Mouse (Mus musculus): ENCODE data around the gene Olfr739. TPM values are rescaled to one million over a fixed set of nuclear protein-coding genes. Genes with fewer than 3 reads are reported as not detected.

Olfr739 gene
- polyA plus RNA-seq (2012; ENCODE audit: insufficient read depth, low replicate concordance) = not detected in 2 replicates

DNA sequence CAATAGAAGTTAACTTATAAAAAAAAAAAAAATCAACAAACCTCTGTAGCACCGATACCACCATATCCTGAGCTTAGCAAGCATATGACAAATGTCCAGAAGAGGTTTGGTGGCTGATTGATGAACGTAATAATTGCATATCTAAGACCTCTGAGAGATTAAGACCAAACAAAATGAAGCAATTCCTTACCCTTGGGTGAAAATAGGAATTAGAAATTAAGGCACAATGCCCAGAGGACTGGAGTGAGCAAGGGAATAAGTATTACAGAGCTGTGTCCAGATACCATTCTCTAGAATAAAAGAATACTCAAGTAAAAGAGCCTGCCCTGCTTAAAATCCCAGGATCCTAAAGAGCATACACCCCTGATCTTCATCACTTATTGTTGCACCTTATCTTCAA lies at the start of gene Olfr739:
Olfr739 (plus strand) TSS at position 301 of the 400 bp plus-strand sequence.
- no peaks in the 10 kb centered on the region for H3K36me3 ChIP-seq (replicated peaks; ENCODE audit: low read length)
- no peaks in the 10 kb centered on the region for H3K9me3 ChIP-seq
- H3K4me3 ChIP-seq (replicated peaks) = no peak within 1 kb of the TSS
- no peaks in the 10 kb centered on the region for H3K27me3 ChIP-seq (replicated peaks)
- TF ChIP-seq FLI1 (IDR thresholded peaks at IDR 0.05; ENCODE audit: low read length) (no peak), GATA1 (IDR thresholded peaks at IDR 0.05; ENCODE audit: borderline replicate concordance, low read length) (no peak)
- H3K4me1 ChIP-seq = no peaks in the 10 kb centered on the region

- no peaks in the 10 kb centered on the region for H3K9me3 ChIP-seq
- TF ChIP-seq GATA1 (IDR thresholded peaks at IDR 0.05; ENCODE audit: borderline replicate concordance, low read length) (no peak), FLI1 (IDR thresholded peaks at IDR 0.05; ENCODE audit: low read length) (no peak)
- no peaks in the 10 kb centered on the region for H3K36me3 ChIP-seq (replicated peaks; ENCODE audit: low read length)
- H3K4me3 ChIP-seq (replicated peaks) = no peak within 1 kb of the TSS
- no peaks in the 10 kb centered on the region for H3K4me1 ChIP-seq
- H3K27me3 ChIP-seq (replicated peaks) = no peaks in the 10 kb centered on the region
These were observed 37.6 kb upstream of the Olfr739 start, which contains the start of gene Olfr736 for GRCm38 (mm10) chr14:50380863-50381262. Gene Olfr736, plus strand, starts transcription at chr14:50381163.

GRCm38 (mm10) chr14:50407268-50407667 lies 11.2 kb upstream of the Olfr739 start, which contains the start of gene Olfr738:
Gene Olfr738, plus strand, starts transcription at chr14:50407568.
- H3K9me3 ChIP-seq = no peaks in the 10 kb centered on the region
- H3K27me3 ChIP-seq (replicated peaks) = no peaks in the 10 kb centered on the region
- no peaks in the 10 kb centered on the region for H3K4me1 ChIP-seq
- no peak within 1 kb of the TSS for H3K4me3 ChIP-seq (replicated peaks)
- H3K36me3 ChIP-seq (replicated peaks; ENCODE audit: low read length) = no peaks in the 10 kb centered on the region
- TF ChIP-seq GATA1 (IDR thresholded peaks at IDR 0.05; ENCODE audit: borderline replicate concordance, low read length) (no peak), FLI1 (IDR thresholded peaks at IDR 0.05; ENCODE audit: low read length) (no peak)

- H3K9me3 ChIP-seq = no peaks in the 10 kb centered on the region
- no peaks in the 10 kb centered on the region for H3K4me1 ChIP-seq
- H3K4me3 ChIP-seq (replicated peaks) = no peak within 1 kb of the TSS
- no peaks in the 10 kb centered on the region for H3K27me3 ChIP-seq (replicated peaks)
- H3K36me3 ChIP-seq (replicated peaks; ENCODE audit: low read length) = no peaks in the 10 kb centered on the region
- no peak for TF ChIP-seq FLI1 (IDR thresholded peaks at IDR 0.05; ENCODE audit: low read length)
- no peak for TF ChIP-seq GATA1 (IDR thresholded peaks at IDR 0.05; ENCODE audit: borderline replicate concordance, low read length)
These were observed 26.8 kb downstream of the Olfr739 start, which contains the start of gene Olfr740 for GRCm38 (mm10) chr14:50445245-50445644. Gene Olfr740, plus strand, starts transcription at chr14:50445545.

DNA sequence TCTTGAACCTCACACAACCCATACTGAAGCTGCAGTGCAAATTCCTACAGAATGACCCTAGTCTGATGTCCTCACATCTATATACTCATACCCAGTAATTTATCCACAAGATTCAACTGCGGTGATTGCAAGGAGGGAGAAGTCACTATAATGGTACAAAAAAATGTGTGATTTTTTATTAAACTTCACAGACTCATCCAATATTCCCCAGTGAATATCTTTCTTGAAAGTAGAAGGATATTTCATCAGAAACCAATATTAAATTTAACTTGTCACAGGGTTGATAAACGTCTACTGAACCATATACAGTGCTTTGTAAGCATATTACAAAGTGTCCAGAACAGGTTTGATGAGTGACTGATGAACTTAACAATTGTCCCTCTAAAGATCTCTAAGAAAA lies 54.0 kb downstream of the Olfr739 start, which contains the start of gene Olfr741:
Olfr741 (plus strand) TSS at position 301 of the 400 bp plus-strand sequence.
- no peaks in the 10 kb centered on the region for H3K4me1 ChIP-seq
- H3K9me3 ChIP-seq = no peaks in the 10 kb centered on the region
- TF ChIP-seq FLI1 (IDR thresholded peaks at IDR 0.05; ENCODE audit: low read length) = no peak
- no peak for TF ChIP-seq GATA1 (IDR thresholded peaks at IDR 0.05; ENCODE audit: borderline replicate concordance, low read length)
- H3K27me3 ChIP-seq (replicated peaks) = no peaks in the 10 kb centered on the region
- no peak within 1 kb of the TSS for H3K4me3 ChIP-seq (replicated peaks)
- H3K36me3 ChIP-seq (replicated peaks; ENCODE audit: low read length) = no peaks in the 10 kb centered on the region

Other genes starting within 250 kb of the Olfr739 start
- not detected in 2 replicates for gene Olfr730, start 230.4 kb upstream of the Olfr739 start, polyA plus RNA-seq (2012; ENCODE audit: insufficient read depth, low replicate concordance)
- gene Olfr731, start 176.8 kb upstream of the Olfr739 start, polyA plus RNA-seq (2012; ENCODE audit: insufficient read depth, low replicate concordance) = 2.5 TPM in 1 of 2 replicates, not detected in the other
- gene Olfr732, start 134.4 kb upstream of the Olfr739 start, polyA plus RNA-seq (2012; ENCODE audit: insufficient read depth, low replicate concordance) = not detected in 2 replicates
- gene Olfr733, start 117.1 kb upstream of the Olfr739 start, polyA plus RNA-seq (2012; ENCODE audit: insufficient read depth, low replicate concordance) = not detected in 2 replicates
- gene Olfr734, start 91.9 kb upstream of the Olfr739 start, polyA plus RNA-seq (2012; ENCODE audit: insufficient read depth, low replicate concordance) = not detected in 2 replicates
- gene Olfr735, start 69.8 kb upstream of the Olfr739 start, polyA plus RNA-seq (2012; ENCODE audit: insufficient read depth, low replicate concordance) = not detected in 2 replicates
- gene Tlr11, start 60.7 kb upstream of the Olfr739 start, polyA plus RNA-seq (2012; ENCODE audit: insufficient read depth, low replicate concordance) = not detected in 2 replicates
- gene Olfr736, start 37.5 kb upstream of the Olfr739 start, polyA plus RNA-seq (2012; ENCODE audit: insufficient read depth, low replicate concordance) = not detected in 2 replicates
- gene Olfr738, start 11.1 kb upstream of the Olfr739 start, polyA plus RNA-seq (2012; ENCODE audit: insufficient read depth, low replicate concordance) = not detected in 2 replicates
- gene Olfr740, start 26.9 kb downstream of the Olfr739 start, polyA plus RNA-seq (2012; ENCODE audit: insufficient read depth, low replicate concordance) = not detected in 2 replicates
- gene Olfr741, start 54.1 kb downstream of the Olfr739 start, polyA plus RNA-seq (2012; ENCODE audit: insufficient read depth, low replicate concordance) = not detected in 2 replicates
- not detected in 2 replicates for gene Olfr742, start 85.0 kb downstream of the Olfr739 start, polyA plus RNA-seq (2012; ENCODE audit: insufficient read depth, low replicate concordance)
- gene Olfr743, start 103.2 kb downstream of the Olfr739 start, polyA plus RNA-seq (2012; ENCODE audit: insufficient read depth, low replicate concordance) = not detected in 2 replicates
- not detected in 2 replicates for gene Olfr744, start 196.3 kb downstream of the Olfr739 start, polyA plus RNA-seq (2012; ENCODE audit: insufficient read depth, low replicate concordance)
- gene Olfr745, start 220.8 kb downstream of the Olfr739 start, polyA plus RNA-seq (2012; ENCODE audit: insufficient read depth, low replicate concordance) = not detected in 2 replicates
- not detected in 2 replicates for gene Olfr746, start 228.5 kb downstream of the Olfr739 start, polyA plus RNA-seq (2012; ENCODE audit: insufficient read depth, low replicate concordance)

Data from megakaryocyte, embryonic 14.5 days (primary cell).